Mouse (Mus musculus): ENCODE measurements around the gene Khdc3.
"Not testable (repeated sequence)": the region's sequence is repeated elsewhere in the genome, so short reads cannot be mapped to it uniquely, and the experiment has no call there.

The Khdc3 gene

DNA sequence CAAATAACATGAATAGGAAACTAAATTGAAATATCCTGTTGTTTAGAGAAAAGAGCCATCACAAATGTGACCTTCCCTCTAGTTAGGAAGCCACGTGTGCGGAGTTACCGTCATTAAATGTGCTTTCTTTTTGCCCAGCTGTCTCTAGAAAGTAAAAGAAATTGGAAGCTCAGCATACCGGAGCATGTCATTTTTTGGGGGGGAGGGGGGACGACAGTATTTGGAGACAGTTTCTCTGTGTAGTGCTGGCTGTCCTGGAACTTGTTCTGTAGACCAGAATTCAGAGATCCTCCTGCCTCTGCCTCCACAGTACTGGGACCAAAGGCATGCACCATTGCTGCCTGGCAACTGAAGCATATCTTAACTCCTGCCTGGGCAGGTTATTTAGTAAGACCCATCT is at the start of gene Khdc3:
Gene Khdc3 (plus strand): TSS at position 301 of the 400 bp plus-strand sequence.
- DNase-seq = no peak

DNA sequence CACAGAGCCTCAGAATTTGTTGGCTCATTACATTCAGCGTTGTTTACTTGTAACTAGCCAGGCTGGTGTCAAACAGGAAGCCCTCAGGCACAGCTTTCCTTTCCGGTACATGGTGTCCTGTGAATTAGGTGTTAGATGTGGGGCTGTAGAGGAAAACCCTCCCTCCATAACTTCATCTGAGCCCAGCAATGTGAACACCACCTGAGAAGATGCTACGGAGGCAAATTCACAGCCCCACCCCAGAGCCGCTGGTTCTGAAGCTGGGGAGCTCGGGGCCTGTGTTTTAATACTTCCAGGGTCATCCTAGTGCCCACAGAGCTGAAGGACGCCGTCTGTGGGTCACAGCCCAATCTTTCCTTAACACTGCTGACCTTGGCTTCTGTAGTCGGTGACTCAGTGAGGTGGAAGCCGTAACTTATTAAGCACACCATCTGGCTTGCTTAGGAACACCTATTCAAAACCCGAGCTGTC is 46.2 kb upstream of the Khdc3 start:
- DNase-seq = peak in 1 of 2 experiments; percentile 33

DNA sequence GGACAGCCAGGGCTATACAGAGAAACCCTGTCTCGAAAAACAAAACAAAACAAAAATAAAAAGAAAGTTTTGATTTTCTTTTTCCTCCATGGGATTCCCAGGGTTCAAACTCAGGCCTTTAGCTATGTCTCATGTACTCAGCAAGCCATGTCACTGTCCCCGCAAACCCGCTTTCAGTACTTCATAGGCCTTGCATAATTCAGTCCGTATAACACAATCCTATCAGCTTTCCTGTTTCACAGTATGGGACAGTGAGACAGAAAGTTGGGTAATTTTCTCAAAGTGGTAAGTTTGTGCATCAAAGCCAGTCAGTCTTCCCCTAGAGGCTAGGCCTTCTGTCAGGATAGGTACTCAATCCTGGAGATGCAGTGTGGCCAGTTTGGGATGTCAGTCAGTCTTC is 42.4 kb upstream of the Khdc3 start:
- no peak for DNase-seq

DNA sequence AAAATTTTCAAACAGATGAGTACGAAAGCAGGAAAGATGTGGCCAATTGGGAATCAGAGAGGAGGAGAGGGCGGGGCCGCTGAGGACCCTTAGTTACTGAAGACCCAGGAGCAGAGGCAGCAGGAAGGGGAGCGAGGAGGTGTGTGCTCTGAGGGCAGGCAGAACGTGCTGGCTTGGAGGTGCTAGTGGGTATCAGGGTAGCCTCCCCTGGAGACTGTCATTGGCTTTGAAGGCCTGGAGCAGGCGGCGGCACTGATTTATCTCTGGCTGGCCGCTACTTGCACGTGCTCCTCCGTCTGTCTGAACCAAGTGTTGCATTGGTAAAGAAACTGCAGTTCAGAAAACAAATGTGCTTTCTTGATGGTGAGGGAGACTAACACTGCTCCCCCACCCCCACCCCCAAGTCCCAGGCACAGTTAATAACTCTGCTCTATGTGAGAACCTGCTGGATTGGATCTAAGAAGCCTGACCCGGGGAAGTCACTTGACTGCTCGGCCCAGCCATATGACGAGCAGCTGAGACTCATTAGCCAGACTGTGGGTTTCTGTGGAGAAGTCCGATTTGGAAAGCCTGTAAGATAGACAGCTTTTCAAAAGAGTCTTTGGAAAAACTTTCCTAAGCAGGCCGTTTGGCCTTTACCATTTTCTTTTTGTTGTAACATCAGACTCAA is 37.9 kb upstream of the Khdc3 start:
- DNase-seq = no peak

DNA sequence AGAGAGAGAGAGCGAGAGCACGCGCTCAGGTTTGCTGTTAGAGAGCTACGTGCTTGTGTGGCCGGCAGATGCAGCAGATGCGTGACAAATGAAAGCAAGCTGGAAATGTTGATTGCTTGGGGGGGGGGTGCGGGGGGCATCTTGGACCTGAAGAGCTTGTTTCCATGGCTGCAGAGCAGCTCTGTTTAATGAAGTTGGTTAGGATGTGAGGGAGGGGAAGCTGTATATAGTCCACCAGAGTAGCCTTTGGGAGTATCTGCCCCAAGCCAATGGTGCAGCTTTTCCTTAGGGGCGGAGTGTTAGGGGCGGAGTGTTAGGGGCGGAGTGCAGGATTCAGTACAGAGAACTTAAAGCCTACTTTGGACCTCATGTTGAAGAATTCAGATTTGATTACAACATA is 34.5 kb upstream of the Khdc3 start:
- no peak for DNase-seq

DNA sequence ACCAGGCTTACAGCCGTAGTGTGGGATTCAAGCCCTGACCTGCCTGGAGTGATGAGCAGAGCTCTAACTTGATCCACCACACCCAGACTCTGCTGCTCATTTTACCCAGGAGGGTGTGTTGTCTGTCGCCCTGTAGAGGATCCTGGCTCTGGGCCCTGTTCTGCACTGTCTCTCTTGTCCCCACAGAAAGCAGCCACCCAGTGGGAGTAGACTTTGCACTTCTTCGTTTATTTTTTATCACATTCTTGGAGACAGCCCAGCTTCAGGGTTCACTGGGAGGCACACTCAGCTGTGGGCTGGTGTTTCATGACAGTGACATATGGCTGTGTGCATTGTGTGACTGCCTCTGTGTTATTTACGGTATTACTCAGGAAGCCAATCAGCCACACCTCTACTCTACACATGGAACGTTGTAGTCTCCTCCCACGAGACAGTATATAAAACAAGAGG is 33.4 kb upstream of the Khdc3 start:
- peak in 1 of 2 experiments; percentile 35 for DNase-seq

DNA sequence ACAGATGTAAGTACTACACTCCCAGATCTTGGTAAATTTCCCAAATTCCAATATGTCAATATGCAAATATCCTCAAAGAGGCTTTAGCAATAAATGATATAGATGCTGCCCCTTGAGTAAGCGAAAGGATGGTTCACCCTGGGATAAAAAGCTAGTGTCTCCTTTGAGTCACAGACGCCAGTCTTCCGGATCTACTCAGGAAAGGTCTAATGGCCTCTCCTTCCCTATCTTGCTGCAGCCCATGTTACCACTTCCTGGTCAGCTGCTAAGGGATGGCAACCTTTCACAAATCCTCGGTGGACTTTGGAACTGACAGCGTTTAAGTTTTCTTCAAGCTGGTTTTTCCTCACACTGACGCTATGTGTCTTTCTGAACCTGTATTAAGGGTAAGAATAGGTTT is 32.9 kb upstream of the Khdc3 start:
- DNase-seq = no peak

DNA sequence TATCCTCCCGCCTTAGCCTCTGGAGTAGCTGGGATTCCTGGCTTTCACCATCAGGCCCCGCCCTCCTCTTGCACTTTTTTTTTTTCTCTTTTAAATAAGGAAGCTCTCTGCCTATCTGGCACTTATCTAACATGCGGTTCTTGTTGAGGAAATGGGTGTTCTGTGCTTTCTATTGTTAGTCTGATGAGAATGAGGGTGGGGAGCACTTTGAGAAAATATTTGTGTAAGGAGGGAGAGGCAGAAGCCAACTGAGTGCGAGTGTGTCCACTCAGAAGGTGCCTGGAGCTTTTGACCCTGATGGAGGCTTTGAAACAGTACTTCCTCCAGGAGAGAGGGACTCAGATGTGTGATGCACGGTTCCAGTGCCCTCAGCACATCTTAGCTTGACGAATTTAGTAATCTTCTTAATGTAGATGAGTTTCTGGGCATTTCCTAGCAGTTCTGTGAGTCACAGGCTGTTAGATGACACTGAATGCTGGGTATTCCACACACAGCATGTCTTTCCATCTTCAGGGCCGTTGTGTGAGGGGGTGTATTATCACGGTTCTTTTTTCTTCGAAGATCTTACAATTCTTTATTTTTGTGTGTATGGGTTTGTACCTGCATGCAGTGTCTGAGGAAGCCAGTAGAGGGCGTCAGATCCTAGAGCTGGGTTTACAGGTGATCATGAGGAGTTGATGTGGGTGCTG is 30.5 kb upstream of the Khdc3 start:
- DNase-seq = no peak

DNA sequence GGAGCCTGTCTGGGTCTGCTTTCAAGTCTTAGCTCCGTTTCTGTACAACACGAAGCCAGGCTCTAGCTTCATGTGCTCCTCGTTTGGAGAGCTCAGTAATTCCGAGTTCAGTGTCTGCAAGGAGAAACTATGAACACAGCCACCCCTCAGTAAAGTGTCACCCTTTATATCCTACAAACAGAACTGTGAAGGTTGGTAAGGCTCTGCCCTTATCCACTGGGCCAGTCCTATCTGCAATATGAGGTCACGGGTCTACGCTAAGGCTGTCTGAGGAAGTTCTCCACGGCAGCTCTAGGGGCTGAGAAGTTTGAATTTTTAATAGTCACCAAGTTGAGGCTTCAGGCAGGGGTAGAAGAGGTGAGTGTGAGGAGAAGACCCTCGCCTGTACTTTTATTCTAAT is 29.2 kb upstream of the Khdc3 start:
- no peak for DNase-seq

DNA sequence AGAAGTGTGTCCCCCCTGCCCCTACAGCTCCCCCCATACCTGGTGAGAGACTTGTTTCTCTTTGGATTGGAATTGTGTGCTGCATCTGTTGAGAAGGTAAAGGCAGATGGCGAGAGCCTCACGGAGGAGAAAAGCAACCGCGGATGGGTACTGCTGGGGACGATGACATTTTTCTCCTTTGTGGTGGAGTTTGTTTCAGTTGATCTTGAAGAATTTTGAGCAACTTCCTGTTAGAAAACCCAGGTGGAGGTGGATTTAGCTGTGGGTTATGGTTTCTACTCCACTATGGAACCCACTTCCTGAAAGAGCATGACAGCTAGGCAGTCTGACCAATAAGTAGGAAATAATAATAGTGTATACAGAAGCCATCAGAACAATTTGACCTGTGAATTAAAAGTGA is 28.5 kb upstream of the Khdc3 start:
- DNase-seq = no peak

DNA sequence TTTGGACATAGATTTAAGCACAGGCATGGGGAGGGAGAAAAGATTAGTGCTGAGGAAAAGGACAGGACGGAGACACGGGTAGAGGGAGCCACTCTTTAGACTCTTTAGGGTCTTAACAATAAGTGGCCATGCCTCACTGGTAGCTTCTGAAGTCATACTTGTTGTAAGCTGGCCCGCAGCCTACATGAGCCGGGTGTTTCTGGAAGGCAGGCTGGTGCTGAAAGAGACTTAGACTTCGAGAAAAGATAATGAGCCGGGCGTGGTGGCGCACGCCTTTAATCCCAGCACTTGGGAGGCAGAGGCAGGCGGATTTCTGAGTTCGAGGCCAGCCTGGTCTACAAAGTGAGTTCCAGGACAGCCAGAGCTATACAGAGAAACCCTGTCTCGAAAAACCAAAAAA is 22.3 kb upstream of the Khdc3 start:
- not testable (repeated sequence) for DNase-seq

DNA sequence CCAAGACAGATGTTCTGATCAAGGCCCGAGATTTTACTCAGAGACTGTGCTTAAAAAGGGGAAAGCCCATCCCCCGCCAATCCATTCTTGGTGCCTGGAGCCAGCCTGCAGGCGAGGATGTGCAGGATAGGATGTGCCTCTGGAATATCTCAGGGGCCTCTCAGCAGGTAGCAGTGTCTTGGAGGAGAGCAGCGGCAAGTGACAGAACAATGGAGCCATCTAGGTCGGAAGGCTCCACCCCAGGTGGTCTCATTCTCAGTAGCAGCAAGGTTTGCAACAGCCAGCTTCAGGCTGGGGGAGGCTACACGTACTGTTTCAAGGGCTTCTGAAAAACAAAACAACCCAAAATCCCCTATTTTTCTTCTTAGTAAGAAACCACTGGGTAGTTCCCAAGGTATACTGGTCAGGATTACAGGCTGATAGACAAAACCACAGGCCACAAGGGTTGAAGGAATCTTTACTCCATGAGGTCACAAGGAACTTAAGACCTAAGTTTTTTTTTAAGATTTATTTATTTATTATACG is 21.8 kb upstream of the Khdc3 start:
- DNase-seq = no peak

DNA sequence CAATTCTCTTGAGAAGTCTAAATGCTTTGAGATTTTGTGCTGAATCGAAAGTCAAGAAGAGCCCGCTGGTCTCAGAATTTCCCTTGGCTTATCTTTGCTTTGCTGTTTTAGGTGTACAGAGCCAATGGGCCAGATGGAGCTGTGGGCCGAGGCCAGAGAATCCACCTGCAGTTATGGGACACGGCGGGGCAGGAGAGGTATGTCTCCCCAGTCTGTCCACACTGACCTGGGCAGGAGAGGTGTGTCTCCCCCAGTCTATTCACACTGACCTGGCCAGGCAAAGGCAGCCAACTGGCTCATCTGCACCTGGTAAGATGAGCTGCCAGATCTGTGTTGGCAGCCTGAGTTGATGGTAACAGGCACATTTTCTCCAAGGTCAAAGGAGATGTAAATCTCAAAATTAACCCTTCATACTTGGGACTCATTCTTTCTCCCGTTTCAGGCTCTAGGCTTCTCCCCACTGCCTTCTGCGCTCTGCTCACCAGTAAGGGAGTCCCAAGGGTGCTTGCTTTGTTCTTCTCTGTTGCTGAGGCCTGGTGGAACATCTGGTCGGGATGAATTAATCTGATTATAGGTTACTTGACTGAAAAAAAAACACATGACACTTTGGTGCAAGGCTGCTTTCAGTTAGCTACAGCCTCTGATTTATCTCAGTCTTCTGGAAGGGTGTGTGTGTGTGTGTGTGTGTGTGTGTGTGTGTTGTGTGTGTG is 19.2 kb upstream of the Khdc3 start:
- peak; percentile 86 to 88 for DNase-seq

DNA sequence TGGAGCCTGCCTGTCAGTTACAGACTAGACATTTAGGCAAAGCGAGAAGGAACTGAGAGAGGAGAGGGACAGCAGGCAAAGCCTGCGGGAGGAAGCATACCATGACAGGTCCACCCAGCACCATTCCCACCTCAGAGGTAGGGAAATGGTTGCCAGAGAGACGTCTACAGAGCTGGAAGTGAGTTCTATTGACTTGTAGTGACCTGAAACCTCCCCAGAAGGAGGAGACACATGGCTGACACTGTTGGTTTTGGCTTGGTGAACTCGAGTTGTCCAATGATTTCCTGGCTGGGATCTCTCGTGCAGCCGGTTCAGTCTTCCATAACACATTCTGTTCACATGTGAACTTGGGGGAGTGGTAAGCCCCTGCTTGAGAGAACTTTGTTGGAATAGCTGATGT is 17.7 kb upstream of the Khdc3 start:
- DNase-seq = peak in 1 of 2 experiments; percentile 23

DNA sequence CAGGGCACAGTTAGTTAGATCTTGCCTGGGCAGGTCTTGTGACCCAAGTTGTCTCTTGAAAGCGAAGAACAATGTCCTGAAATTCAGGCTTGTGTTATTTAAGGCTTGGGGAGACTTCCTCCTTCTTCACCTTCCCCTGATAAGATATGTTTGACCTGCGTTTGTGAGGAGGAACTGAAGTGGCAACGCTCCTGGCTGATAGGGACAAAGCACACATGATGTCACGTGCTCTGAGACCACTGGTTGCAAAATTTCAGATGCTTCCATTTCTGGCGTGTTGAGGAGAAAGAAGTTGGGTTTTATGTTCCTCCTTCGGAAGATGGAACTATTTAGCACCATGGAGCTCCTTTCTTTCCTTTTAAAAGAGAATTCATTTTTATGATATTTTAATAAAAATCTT is 15.8 kb upstream of the Khdc3 start:
- DNase-seq = no peak

DNA sequence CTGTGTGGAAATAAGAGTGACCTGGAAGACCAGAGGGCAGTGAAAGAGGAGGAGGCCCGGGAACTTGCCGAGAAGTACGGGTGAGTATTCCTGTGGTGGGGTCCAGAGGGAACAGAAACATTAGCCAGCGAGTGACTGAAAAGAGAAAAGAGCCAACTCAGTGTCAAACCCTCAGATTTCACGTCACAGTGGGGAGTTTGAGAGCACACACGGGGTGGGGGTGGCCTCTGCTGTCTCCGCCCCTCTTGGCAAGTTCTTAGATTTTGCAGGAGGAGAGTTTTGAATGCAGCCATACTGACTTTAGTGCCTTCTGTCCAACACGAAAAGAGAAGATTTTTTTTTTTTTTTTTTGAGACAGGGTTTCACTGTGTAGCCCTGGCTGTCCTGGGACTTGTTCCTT is 14.5 kb upstream of the Khdc3 start:
- no peak for DNase-seq

DNA sequence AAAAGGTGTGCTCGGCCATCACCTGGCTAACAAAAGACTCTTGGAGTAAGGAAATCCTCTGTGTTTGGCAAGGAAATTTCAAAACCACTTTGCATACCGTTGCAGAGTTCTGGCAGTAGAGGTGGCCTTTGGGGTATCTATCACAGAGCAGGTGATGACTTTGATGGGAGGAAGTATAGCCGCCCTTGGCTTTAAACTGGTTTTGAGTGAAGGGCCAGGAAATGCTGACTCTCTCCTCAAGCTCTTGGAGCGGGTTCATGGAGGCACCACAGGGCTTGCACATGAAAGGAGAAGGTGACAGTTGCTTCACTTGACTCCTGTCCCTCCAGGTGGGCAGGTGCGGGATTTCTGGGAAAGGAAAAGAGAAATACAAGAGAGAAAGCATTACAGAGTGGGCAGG is 14.1 kb upstream of the Khdc3 start:
- DNase-seq = no peak

DNA sequence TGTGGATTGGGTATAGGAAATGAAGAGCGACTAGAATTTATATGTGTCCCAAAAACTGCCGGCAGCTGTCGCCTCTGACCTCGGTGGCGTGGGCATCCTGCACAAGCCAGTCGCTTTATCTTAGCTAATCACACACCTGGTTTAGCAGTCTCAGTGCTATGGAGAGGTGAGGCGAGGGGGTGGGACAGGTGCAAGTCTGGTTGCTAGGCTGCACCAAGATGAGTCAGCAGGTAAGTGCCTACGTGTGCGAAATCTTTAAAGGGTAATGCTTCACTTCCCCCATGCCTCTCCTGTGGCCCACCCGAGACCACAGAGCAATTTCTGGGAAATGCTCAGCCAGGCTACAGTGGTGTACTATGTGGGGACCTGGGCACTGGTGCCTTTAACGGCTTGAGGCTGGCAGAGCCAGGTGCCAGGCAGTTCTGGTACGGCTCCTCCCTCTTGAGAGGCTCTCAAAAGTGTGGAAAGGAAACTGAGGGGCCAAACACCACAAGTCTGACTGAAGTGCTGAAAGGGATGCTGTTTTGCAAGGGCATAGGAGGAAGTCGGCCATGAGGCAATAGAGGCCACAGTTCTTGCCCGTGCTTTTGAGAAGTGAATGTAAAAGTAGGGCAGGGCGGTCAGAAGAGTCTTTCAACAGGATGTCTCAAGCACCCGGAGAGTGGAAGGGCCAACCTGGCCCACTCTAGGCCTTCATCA is 12.3 kb upstream of the Khdc3 start:
- no peak for DNase-seq

DNA sequence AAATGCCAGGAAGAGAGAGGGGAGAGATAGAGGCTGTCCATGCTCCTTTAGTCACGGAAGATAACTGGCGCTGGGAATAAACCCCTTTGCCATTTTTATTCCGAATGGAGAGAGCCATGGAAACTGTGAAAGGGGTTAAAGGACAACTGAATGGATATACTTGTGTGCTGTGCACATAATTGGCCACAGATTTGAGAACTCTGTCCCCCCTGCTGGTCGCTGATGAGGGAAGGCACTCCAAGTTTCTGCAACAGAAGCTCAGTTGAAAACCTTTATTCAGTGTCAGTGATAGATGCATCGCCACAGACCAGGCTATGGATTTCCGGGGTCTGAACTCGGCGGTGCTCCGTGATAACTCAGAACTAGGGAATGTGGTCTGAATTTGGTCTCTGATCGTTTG is 11.5 kb upstream of the Khdc3 start:
- no peak for DNase-seq

DNA sequence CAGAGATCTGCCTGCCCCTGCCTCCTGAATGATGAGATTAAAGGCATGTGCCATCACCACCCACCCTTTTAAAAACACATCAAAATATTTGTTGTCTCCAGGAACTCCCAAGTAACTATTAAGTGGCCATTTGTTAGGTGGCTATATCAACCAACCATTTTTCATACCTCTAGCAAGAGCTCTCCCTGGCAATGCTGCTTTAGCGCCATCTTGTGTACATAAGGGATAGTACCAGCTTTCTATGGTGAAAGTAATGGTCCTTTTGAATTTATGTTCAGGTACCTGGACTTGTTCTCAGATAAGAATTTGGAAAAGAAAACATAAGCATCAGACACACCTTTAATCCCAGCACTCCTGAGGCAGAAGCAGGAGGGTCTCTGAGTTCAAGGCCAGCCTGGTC is 9.9 kb upstream of the Khdc3 start:
- DNase-seq = peak; percentile 26 to 56

DNA sequence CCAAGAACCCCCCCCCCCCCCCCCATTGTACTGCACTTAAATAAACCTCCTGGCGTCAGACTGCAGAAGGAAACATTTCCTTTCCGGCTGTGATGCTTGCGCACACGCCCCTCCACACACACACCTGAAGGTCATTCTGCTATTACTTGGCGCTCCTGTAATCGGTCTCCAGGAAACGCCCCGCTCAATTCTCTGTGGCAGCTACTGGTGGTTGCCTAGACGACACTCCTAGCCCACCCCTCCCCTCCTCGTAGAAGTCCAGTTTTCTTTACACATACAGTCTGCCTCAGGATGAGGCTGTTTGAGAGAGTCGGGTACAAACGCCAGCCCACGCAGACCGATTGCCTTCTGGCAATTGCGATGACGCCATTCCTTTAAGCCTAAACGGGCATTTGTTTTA is 7.1 kb upstream of the Khdc3 start:
- DNase-seq = no peak

DNA sequence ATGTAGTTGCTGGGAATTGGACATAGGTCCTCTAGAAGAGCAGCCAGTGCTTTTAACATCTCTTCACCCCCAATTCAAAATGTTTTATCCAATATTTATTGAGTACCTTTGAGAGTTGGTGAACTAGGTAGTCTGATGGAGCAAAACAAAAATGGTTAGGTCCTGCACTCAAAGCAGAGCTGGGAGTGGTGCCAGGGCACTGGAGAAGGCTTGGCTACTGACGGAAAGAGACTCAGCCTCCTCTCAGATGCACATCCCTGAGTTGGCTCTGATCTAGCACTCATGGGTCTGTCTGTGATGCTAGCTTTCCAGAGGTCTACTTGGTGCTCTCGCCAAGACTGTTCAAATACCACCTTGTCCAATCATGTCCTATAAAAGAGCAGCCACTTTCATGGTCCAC is 3.7 kb upstream of the Khdc3 start:
- no peak for DNase-seq

DNA sequence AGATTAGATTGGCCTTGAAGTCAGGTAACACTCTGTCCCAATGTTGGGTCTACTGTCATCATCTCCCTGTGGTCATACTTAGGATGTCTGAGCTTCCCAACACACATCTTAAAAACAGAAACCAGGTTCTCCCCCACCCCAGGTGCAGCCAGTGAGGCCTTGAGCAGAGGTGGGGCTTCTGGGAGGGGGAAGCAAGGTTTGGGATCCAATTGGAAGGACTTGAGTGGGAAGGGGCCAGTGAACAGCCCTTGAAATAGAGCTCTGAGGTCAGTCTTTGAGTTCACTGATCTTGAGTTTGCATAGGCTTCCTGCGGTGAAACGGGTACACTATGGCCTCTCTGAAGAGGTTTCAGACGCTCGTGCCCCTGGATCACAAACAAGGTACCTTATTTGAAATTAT is 545 bp downstream of the Khdc3 start, which contains the start of gene Gm20509:
Gene Gm20509 (plus strand): TSS at position 290 of the 400 bp plus-strand sequence.
- DNase-seq = no peak
